Comparison of ENCODE assay signal across 8 mouse cellular contexts in genomic region chr4:76370041-76370880, GRCm38 (mm10).
DNase-seq lines count a peak whose midpoint lies in the region; ATAC-seq and TF ChIP-seq lines count a peak whose summit lies in the region.

No protein-coding gene starts in this region.

- 15% methylated on average over 4 of the region's 4 CpGs for WGBS in forebrain, postnatal 0 days
- WGBS in intestine, embryonic 14.5 days = 45% methylated on average over 4 of the region's 4 CpGs
- WGBS in midbrain, embryonic 14.5 days = 32% methylated on average over 4 of the region's 4 CpGs

- no peak overlapping the region for H3K4me2 ChIP-seq in forebrain, postnatal 0 days (ENCODE audit: low read depth)
- peak overlapping the region; percentile 20; the same call in 1 of the 2 replicates for H3K4me2 ChIP-seq in intestine, embryonic 14.5 days (ENCODE audit: low read length)
- H3K4me2 ChIP-seq in midbrain, embryonic 14.5 days (ENCODE audit: low read length) = no peak overlapping the region

- peak; percentile 62 for DNase-seq in Muller cell, postnatal 12 days (ENCODE audit: inconsistent ontology term)
- DNase-seq in cerebellum, adult 18-20 months = peak; percentile 54 to 68
- peak; percentile 44 for DNase-seq in forebrain, postnatal 0 days
- no peak for DNase-seq in intestine, embryonic 14.5 days (ENCODE audit: low spot score)
- DNase-seq in left cerebral cortex, adult 9 months (ENCODE audit: low spot score in 2 of 2) = peak; percentile 43 to 51
- DNase-seq in midbrain, embryonic 14.5 days = peak; percentile 38
- no peak for DNase-seq in thymus, postnatal 14 days

- no peaks in the 10 kb centered on the region for H3K9me3 ChIP-seq in forebrain, postnatal 0 days (ENCODE audit: low read length)
- H3K9me3 ChIP-seq in intestine, embryonic 14.5 days (ENCODE audit: control insufficient read depth, low read length) = no peaks in the 10 kb centered on the region
- no peaks in the 10 kb centered on the region for H3K9me3 ChIP-seq in midbrain, embryonic 14.5 days (ENCODE audit: control insufficient read depth, low read length)

- H3K27me3 ChIP-seq in forebrain, postnatal 0 days (ENCODE audit: insufficient read depth, low read length) = no peaks in the 10 kb centered on the region
- H3K27me3 ChIP-seq in intestine, embryonic 14.5 days (replicated peaks; ENCODE audit: control insufficient read depth, insufficient read depth, low read length) = no peaks in the 10 kb centered on the region
- no peaks in the 10 kb centered on the region for H3K27me3 ChIP-seq in midbrain, embryonic 14.5 days (ENCODE audit: control insufficient read depth, insufficient read depth, low read length)

- no peak for TF ChIP-seq CTCF in forebrain, postnatal 0 days (IDR thresholded peaks at IDR 0.05; ENCODE audit: low read depth)

- no peak overlapping the region for H3K9ac ChIP-seq in forebrain, postnatal 0 days
- no peak overlapping the region for H3K9ac ChIP-seq in intestine, embryonic 14.5 days (ENCODE audit: low read length)
- H3K9ac ChIP-seq in midbrain, embryonic 14.5 days (replicated peaks; ENCODE audit: low read length) = no peak overlapping the region

- no peak overlapping the region for H3K27ac ChIP-seq in forebrain, postnatal 0 days (ENCODE audit: low read depth, low read length)
- no peak overlapping the region for H3K27ac ChIP-seq in intestine, embryonic 14.5 days (ENCODE audit: low read depth)
- H3K27ac ChIP-seq in midbrain, embryonic 14.5 days (replicated peaks; ENCODE audit: low read depth, low read length) = no peak overlapping the region

- H3K4me3 ChIP-seq in forebrain, postnatal 0 days (ENCODE audit: low read depth, low read length) = no peak overlapping the region
- H3K4me3 ChIP-seq in intestine, embryonic 14.5 days (ENCODE audit: low read depth, low read length) = no peak overlapping the region
- H3K4me3 ChIP-seq in midbrain, embryonic 14.5 days (replicated peaks; ENCODE audit: low read depth, low read length) = no peak overlapping the region

- peak; percentile 70 for ATAC-seq in forebrain, postnatal 0 days
- no peak for ATAC-seq in intestine, embryonic 14.5 days (replicated peaks; ENCODE audit: low FRiP score, low TSS enrichment, low read depth)
- no peak for ATAC-seq in midbrain, embryonic 14.5 days (ENCODE audit: low FRiP score, low TSS enrichment)
- no peak for ATAC-seq in inflammation-experienced regulatory T-cells, adult 6 months

- 0 out of 2 replicates have a peak, but pooled peaks cover 9% of the 10 kb centered on the region for H3K4me1 ChIP-seq in forebrain, postnatal 0 days (ENCODE audit: insufficient read depth)
- peaks cover 20% of the 10 kb centered on the region for H3K4me1 ChIP-seq in intestine, embryonic 14.5 days (replicated peaks; ENCODE audit: control insufficient read depth, insufficient read depth, low read length)
- peaks cover 31% of the 10 kb centered on the region for H3K4me1 ChIP-seq in midbrain, embryonic 14.5 days (ENCODE audit: control insufficient read depth, insufficient read depth, low read length)

- H3K36me3 ChIP-seq in forebrain, postnatal 0 days (ENCODE audit: insufficient read depth) = no peaks in the 10 kb centered on the region
- no peaks in the 10 kb centered on the region for H3K36me3 ChIP-seq in intestine, embryonic 14.5 days (ENCODE audit: control insufficient read depth, insufficient read depth, low read length)
- no peaks in the 10 kb centered on the region for H3K36me3 ChIP-seq in midbrain, embryonic 14.5 days (ENCODE audit: control insufficient read depth, insufficient read depth, low read length)

Comparison
In these comparisons a context has a peak if more than half of its experiments do, and no peak if none do; other contexts are left out.
1. DNase-seq: peak in Muller cell, postnatal 12 days (single experiment), cerebellum, adult 18-20 months (2 of 2), forebrain, postnatal 0 days (single experiment), left cerebral cortex, adult 9 months (2 of 2) and midbrain, embryonic 14.5 days (single experiment); none in intestine, embryonic 14.5 days (single experiment) and thymus, postnatal 14 days (single experiment).